Mouse (Mus musculus): ENCODE results near the gene Gm44973.
A peak's percentile ranks its signal among the peaks of the same experiment; 100 is the strongest.
"Not testable (repeated sequence)": the region's sequence is repeated elsewhere in the genome, so short reads cannot be mapped to it uniquely, and the experiment has no call there.

Gene Gm44973

DNA sequence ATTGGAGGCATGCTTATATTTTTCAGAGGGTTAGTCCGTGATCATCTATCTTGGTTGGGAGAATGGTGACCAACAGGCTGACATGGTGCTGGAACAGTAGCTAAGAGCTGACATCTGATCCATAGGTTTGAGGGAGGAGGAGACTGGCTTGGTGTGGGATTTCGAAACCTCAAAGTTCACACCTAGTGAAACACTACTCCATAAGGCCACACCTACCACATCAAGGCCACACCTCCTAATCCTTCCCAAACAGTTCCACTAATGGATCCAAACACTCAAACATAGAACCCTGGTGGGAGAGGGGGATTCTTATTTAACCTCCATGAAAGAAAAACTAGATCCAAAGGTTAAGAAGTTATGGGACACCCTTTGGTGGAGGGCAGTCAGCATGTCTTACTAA, 1.6 kb downstream of the Gm44973 start:
- DNase-seq (ENCODE audit: low spot score): no peak

DNA sequence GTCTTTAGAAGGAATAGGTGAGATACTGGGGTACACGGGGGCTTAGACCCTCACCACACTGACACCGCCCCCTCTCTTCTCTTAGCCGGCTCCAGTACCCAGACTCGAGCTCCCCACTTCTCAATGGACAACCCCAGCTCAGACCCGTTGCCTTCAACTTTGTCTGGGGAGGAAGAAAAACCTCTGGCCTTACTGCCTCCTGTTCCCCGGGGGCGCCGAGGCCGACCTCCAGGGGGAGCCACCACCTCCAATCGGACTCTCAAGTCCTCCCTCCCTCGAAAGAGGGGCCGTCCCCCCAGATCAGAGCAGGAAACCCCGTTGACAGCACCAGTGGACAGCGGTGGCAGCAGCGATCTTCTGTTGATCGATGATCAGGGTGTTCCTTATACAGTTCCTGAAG, 2.1 kb downstream of the Gm44973 start:
- no peak for DNase-seq (ENCODE audit: low spot score)

DNA sequence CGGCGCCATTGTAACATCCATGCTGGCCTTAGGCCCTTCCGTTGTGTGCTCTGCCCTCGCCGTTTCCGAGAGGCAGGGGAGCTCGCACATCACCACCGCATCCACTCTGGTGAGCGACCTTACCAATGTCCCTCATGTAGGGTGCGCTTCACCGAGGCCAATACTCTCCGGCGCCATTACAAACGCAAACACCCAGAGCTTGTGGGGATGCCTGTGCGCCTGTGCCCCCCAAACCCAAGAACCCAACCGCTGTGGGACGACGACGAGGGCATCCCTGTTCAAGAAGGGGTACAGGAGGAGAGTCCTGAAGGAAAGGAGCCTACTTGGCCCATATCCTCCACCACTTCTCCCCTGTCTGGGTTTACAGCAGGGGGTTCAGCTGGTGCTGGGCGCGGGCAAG, 2.6 kb downstream of the Gm44973 start:
- DNase-seq (ENCODE audit: low spot score): no peak

DNA sequence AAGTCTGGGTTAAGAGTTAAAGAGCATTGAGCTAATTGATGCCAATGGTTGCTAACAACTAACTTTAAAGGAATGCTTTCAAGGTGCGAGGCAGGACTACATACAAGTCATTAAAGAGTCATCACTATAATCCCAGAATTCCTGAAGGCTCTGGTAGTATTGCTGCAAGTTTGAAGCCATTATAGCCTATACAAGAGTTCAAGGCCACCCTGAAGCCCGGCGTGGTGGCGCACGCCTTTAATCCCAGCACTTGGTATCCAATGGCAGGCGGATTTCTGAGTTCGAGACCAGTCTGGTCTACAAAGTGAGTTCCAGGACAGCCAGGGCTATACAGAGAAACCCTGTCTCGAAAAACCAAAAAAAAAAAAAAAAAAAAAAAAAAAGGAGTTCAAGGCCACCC, 4.3 kb downstream of the Gm44973 start:
- not testable (repeated sequence) for DNase-seq (ENCODE audit: low spot score)

DNA sequence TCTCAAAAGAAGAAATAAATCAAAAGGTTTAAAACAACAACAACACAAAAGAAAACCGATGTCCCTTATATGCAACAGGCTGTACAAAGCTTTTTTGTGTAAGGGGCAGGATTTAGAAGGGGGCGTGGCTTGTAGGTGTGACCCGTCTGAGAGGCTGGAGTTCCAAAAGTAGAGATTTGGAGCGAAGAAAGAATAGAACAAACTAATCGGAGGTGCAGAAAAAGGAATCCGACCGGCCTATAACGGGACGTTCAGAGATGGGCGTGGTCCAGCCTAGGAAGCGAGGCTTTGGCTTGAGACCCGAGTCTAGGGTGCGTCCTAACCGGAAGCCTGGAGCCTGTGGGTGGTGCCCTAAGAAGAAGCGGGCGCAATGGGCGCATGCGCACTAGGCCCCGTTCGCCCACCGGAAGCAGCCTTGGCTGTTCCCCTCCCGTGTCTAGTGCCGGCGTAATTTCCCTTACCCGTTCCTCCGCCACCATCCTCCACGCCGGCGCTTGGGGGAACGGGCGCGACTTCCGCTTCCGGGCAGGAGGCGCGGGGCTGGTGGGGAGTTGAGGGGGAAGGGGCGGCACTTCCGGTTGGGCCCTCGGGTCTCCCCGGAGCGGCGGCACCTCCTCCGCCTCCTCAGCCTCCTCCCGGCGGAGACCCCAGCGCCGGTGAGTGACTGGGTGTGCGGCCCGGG, 4.8 kb downstream of the Gm44973 start, which contains the start of the genes Zfp865 and Ccdc106:
Zfp865 (plus strand) TSS at position 377 of the 682 bp plus-strand sequence.
Ccdc106 (plus strand) TSS at position 554 of the 682 bp plus-strand sequence.
- peak; percentile 99 for DNase-seq (ENCODE audit: low spot score)

DNA sequence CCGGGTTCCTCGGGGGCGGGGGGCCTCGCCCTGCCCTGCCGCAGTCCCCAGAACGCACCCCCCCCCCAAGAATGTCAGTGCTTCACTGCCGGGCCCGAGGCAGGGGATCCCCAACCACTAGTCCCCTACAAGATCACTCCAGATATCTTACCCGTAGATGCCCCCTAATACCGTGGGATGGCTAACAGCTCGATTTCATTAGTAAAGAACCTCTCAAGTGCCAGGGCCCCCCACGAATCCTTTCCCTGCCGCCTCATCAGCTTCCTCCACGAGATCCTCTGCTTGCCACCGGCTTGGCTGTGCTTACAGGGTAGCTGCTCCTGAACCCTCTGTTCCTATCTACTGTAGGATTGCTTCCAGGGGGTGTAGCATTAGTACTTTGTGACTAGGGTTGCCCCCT, 5.4 kb downstream of the Gm44973 start:
- DNase-seq (ENCODE audit: low spot score): no peak

DNA sequence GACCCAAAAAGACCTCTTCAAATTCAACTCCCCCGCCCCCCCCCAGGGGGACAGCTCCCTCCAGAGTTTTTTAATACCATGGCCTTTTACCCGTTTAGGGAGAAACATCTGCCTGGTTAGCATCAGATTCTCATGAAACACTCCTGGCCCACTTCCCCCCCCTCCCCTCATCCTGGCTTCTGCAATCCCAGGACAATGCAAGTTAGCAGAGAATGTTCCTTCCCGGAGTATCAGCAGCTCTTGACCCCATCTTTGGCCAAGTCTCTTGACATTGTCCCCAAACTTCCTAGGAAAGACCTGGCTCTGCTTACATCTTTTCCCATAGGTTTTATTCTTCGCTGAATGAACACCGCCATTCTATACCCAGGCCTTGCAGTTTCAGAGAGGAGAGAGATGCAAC, 5.9 kb downstream of the Gm44973 start:
- DNase-seq (ENCODE audit: low spot score): no peak

DNA sequence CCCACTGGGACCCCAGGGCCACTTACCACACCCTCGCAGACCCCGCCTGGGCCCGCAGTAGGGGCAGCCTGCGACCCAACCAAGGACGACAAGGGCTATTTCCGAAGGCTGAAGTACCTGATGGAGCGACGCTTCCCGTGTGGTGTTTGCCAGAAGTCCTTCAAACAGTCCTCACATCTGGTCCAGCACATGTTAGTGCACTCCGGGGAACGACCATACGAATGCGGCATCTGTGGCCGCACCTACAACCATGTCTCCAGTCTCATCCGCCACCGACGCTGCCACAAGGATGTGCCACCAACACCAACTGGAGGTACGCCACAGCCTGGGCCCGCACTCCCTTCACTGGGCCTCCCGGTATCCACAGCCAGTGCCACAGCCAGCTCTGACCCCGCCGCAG, 14.2 kb downstream of the Gm44973 start:
- DNase-seq (ENCODE audit: low spot score): no peak

DNA sequence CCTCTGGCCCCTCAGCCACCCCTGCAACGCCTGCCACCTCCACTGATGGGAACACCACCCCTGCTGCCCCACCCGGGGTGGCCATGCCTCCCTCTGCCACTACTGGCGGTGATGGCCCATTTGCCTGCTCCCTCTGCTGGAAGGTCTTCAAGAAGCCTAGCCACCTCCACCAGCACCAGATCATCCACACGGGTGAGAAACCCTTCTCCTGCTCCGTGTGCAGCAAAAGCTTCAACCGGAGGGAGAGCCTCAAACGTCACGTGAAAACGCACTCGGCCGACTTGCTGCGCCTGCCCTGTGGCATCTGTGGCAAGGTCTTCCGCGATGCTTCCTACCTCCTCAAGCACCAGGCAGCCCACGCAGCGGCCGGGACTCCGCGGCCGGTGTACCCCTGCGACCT, 14.7 kb downstream of the Gm44973 start:
- no peak for DNase-seq (ENCODE audit: low spot score)

DNA sequence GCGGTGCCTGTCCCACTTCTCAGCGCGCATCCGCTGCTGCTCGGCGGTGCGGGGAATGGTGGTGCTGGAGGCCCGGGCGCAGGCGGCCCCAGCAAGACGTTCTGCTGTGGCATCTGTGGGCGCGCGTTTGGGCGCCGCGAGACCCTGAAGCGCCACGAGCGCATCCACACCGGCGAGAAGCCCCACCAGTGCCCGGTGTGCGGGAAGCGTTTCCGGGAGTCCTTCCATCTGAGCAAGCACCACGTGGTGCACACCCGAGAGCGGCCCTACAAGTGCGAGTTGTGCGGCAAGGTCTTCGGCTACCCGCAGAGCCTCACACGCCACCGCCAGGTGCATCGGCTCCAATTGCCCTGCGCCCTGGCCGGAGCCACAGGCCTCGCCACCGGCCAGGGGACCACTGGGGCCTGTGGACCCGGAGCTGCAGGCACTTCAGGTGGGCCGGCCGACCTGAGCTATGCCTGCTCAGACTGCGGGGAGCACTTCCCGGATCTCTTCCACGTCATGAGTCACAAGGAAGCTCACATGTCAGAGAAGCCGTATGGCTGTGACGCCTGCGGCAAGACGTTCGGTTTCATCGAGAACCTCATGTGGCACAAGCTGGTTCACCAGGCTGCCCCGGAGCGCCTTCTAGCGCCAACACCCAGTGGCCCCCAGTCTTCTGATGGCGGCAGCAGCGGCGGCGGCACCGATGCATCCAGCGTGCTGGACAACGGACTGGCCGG, 15.4 kb downstream of the Gm44973 start:
- DNase-seq (ENCODE audit: low spot score): no peak

DNA sequence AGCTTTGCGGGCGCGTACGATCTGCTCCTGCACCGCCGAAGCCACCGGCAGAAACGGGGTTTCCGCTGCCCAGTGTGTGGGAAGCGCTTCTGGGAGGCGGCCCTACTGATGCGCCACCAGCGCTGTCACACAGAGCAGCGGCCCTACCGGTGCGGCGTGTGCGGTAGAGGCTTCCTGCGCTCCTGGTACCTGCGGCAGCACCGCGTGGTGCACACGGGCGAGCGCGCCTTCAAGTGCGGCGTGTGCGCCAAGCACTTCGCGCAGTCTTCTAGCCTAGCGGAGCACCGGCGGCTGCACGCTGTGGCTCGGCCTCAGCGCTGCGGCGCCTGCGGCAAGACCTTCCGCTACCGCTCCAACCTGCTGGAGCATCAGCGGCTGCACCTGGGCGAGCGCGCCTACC, 16.2 kb downstream of the Gm44973 start:
- DNase-seq (ENCODE audit: low spot score): no peak

DNA sequence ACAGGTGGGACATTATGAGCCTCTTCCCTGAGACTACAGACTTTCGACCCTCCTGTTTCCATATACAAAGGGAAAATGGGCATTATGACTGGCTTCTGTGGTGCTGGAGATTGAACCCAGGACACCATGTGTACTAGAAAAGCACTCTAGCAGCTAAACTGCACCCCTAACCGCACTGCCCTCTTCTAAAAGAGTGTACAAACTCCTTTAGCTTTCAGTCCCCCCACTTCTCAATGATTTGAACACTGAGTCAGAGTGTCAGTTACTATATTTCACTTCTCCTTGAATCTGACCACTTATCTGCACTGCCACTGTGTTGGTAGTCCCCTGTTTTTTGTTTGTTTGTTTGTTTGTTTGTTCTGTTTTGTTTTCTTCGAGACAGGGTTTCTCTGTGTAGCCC, 18.5 kb downstream of the Gm44973 start, which contains the start of gene 4632433K11Rik:
4632433K11Rik (plus strand) TSS at position 301 of the 400 bp plus-strand sequence.
- no peak for DNase-seq (ENCODE audit: low spot score)

DNA sequence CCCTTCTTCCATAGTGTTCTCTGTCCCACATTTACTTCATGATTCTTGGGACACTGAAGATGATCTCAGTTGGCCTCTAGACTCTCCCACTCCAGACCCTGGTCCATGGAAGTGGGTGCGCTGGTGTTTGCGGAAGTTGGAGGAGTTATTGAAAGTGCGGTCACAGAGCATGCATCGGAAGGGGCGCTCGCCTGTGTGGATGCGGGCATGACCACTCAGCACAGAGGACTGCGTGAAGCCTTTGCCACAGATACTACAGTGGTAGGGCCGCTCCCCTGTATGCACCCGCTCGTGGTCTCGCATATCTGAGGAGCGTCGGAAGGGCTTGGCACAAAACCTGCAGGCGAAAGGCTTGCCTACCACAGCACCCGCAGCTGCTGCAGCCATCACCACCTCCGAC, 20.3 kb downstream of the Gm44973 start:
- no peak for DNase-seq (ENCODE audit: low spot score)

DNA sequence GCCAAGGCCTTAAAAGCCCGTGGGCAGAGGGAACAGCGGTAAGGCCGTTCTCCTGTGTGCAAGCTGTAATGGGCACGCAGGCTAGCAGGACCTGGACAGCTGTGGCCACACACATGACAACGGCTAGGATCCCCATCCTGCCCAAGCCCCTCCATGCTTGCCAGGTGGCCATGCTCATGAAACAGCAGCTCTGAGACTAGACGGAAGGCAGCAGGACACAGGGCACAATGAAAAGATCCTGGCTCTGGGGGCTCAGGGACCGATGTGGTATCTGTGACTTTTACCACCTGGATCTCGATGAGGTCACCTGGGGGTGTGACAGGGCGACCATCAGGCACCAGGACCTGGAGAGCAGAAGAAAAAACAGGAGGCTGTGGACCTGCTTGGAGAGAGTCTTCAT, 20.8 kb downstream of the Gm44973 start:
- DNase-seq (ENCODE audit: low spot score): no peak

DNA sequence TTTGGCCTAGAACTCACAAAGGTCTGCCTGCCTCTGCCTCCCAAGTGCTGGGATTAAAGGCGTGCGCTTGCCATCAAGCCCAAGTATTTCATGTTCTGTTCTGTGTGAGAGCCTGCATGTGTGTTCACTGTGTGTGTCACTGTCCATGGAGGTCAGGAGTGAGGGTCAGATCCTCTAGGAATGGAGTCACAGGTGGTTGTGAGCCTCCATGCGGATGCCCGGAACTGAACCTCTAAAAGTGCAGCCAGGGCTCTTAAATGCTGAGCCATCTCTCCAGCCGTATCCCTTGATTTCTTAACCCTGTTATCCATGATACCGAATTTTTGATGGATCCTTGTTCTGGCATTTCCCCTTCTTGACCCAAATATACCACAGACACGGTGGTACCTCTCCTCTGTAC, 21.7 kb downstream of the Gm44973 start:
- DNase-seq (ENCODE audit: low spot score): no peak

DNA sequence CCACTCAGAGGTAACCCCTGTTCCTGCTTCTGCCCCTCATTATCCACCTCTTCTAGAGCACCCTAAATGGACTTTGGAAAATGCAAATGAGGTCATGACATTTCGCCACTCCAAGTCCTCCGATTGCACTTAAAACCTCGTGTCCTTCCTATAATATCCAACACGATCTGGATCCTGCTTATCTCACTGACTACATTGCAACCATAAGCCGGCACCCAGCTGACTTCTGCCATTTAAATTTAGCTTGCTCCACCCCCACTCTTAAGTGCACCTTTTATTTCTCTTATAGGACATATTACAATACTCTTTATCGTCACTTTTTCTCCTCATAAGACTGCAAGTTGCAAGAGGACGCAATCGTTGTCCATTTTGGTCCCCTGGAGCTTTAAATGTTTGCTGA, 22.2 kb downstream of the Gm44973 start:
- DNase-seq (ENCODE audit: low spot score): no peak

DNA sequence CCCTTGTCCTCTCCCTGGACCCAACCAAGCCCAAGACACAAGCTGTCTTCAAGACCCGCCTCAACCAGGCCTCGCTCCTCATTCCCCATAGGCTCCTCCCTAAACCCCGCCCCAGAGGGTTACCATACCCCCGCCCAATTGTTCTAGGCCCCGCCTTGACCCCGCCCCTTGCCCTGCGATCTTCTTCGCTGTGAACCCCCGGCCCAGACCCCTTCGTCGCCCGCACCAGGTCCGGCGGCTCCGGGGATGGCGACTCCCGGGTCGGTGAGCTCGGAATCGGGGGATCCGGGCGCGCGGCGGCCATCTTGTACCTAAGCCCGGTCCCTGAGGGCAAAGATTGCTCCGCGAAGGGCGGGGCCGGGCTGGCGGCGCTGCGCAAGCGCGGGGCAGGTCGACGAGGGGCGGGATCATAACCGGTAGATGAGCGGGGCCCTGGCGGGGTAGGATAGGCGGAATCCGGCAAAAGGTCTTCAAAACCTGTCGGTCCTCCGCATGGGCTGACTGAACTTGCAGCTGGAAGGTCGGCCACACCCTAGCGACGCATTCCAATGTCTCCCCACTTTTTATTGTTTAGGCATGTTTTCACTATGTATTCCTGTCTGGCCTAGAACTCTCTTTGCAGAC, 22.9 kb downstream of the Gm44973 start, which contains the start of gene Zfp784:
Zfp784 (minus strand) TSS at position 338 of the 624 bp plus-strand sequence.
- DNase-seq (ENCODE audit: low spot score): peak; percentile 95

DNA sequence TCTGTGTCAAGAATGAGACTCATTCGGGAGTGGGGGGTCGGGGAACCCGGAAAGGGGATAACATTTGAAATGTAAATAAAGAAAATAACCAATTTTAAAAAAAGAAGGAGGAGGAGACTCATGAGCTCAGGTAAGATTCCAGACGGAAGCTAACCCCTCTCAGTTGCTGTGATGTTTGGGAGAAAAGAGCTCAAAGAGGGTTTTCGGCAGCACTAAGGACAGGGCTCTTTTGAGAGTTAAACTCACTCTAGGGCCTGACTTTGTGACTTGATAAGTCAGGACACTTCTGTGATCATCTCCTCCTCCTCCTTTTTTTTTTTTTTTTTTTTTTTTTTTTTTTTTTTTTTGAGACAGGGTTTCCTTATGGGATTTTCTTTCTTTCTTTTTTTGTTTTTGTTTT, 23.6 kb downstream of the Gm44973 start:
- no peak for DNase-seq (ENCODE audit: low spot score)

DNA sequence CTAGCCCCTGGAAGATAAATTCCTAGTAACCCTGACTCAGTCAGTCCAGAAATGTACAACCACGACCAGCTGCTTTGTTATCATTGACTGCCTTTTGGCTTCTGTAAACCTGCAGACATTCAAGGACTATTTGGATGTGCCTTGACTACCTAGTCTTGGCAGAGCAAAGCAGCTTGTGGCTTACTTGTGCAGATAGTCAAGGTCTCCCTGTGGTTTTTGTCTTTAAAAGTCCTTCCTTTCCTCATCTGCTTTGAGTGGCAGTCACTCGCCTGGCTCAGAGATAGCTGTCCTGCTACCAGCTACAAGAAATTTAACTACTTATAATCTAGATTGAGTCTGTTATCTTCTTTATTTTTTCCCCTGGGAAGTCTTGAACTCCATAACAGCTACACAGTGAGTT, 29.7 kb downstream of the Gm44973 start:
- no peak for DNase-seq (ENCODE audit: low spot score)

DNA sequence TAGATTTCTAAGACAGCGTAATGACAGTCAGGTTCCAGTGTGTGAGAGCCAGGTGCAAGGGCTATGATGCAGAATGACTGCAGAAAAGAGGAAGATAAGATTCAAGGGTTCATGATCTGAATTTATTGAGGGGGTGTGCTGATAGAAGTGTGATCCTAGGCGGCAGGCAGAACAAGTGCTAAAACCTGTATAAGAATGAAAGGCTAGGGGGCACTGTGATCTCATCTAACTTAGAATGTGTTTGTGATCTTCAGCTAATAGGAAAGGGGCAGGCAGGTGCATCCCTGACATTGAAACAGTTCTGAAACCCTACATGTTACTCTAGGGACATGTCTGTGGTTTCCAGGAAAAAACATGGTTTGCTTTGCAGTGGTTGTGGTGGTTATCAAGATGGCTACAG, 30.8 kb downstream of the Gm44973 start:
- no peak for DNase-seq (ENCODE audit: low spot score)

DNA sequence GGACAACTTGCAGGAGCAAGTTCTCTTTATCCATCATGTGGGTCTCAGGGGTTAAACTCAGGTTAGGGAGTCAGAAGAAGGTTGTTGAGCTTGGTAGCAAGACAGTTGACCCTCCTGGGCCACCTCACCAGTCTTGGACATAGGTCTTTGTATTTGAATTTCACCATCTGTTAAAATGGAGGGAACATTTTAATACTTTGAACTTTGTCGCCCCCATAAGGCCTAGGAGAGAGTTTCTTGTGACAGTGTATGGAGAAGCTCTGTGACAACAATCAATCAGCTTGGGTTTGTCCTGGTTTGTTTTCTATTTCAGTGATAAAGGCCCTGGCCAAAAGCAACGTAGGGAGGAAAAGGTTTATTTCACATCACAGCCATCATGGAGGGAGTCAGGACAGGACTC, 32.0 kb downstream of the Gm44973 start:
- DNase-seq (ENCODE audit: low spot score): peak; percentile 70

DNA sequence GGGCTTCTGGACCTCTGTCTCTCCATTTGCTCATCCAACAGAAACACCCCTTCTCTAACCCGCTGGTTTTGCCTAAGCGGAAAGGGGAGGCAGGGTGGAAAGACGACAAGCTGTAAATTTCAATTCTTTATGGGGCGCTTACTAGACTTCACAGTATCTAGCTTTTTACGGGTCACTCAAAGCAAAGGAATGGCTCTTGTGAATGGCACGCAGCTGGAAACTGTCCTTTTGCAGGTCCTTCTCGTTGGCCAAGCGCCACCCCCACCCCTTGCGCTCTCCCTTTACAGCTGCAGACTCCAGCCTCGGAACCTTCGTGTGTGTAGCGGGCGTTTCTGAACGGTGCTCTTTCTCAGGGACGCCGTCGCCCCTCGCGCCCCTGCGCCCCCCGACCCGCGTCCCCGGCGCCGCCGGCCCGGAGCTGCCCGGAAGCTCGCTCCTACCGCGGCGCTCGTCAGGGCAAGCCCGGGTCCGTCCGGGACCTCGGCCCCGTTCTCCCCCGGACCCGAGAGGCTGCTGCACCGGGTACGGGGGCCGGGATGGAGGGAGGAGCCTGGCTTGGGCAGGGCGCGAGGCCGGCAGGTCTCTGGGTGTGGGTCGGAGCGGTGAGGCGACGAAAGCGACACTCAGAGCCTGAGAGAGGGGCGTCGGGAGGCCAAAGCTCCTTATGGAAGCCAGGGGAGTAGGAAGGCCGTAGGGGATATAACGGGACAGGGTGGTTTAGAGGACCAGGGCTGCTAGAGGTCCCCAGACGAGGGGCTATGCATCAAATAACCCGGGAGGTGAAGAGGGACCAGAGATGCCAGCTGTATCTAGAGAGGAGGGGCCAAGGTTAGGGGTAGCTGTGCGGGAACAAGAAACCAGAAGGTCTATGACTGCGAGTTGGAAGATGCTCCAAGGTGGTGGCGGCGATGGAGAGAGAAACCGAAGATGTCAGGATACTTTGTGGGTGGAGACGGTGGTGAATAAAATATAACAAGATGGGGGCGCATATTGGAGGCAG, 36.2 kb downstream of the Gm44973 start, which contains the start of gene Zfp580:
Zfp580 (plus strand) TSS at position 346 of the 1,000 bp plus-strand sequence.
- peak; percentile 48 for DNase-seq (ENCODE audit: low spot score)

All from lung, postnatal 25 days (tissue).